Mouse (Mus musculus) spleen, embryonic (tissue): ENCODE measurements around the gene Nxt1.

Experiments used
- CTCF ChIA-PET: fragments of 350-600 bp; sonication (Branson Sonifier 250); formaldehyde crosslinking; loops from one replicate; lab custom pipeline; 2022; lab: Charles Lee

The Nxt1 gene

GRCm38 (mm10) chr2:148672199-148673096 is at the start of gene Nxt1:
Gene Nxt1 (plus strand): TSS chr2:148672601.
- CTCF ChIA-PET = no interaction called here

DNA sequence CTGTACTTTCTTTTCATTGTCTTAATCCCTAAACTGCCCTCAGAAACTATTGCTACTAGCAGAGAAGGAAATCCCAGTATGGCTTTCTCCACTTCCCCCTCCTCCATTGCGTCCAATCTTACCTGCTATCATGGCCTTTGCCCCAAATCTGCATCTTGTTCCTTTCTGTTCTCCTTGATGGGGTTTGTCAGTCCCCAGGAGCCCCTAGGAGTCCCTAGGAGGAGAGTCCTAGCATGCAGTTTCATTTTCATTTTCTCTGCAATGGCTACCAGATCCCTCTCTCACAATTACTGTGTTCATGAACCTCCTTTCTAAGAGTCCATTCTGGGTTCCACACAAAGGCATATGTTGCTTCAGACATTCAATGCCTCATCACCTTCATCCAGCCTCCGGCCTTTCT is 49.3 kb upstream of the Nxt1 start:
- CTCF ChIA-PET = no interaction called here

GRCm38 (mm10) chr2:148624484-148624883 is 47.9 kb upstream of the Nxt1 start:
- CTCF ChIA-PET = interaction anchor here (0.8 kb wide), 1 partner anchor 22 kb away, joined by 4 read pairs; no protein-coding TSS in a partner anchor

DNA sequence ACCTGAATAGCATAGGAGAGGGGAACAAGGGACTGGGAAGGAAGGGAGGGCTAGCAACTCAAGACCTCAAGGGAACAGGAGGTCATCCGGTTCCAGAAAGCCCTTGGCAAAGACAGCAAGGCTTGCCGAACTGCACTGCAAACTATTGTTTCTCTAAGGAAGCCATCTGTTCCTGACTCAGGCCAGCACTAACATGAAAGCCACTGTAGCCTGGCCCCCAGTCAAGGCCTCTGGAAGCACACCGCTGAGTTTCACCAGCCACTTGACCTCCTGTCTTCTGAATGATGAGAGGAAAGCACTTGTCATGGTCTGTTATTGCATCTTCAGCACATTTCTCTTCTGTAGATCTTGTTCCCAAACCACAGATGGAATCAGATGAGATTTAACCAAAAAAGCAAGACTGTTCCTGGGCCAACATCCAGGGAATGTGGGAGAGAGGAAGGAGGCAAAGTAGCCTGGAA is 45.4 kb upstream of the Nxt1 start:
- CTCF ChIA-PET = no interaction called here

DNA sequence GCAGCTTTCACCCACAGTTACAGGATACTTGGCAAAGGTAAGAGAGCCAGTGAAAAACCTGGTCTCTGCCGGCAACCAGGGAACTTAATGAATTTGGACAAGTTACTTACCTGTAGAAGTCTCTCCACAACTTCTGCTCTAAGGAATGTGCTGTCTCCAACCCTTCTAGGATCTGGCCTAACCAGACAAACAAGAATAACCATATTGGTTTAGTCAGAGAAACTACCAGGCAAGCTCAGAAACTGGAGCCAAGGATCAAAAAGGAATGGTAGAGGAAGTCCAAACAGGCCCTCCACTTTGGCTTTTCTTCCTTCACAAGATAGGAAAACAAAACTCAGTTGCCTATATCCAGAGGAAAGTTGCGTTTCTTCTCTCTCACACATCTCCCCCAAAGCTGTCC is 41.4 kb upstream of the Nxt1 start:
- CTCF ChIA-PET = no interaction called here

DNA sequence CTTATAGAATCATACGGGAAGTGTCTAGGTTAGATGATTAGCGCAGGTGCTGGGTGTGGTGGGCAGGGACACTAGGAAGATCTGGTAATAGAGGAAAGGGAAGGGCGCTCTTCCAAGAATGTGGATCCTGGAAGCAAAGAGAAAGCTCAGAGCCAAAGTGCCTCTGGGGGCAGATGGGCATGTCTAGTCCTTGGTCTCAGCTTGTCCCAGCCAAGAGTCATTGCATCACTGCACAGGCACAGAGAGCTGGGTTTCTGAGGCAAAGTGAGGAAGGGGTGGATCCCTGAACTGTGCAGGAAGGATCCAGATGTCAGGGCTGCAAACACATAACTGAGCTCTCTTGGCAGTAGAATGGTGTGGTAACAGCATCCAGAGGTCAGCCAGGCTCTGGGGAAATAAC is 40.8 kb upstream of the Nxt1 start:
- CTCF ChIA-PET = no interaction called here

- CTCF ChIA-PET = no interaction called here
Measured at GRCm38 (mm10) chr2:148634466-148634865, 37.9 kb upstream of the Nxt1 start.

GRCm38 (mm10) chr2:148642610-148643370 is 29.6 kb upstream of the Nxt1 start:
- CTCF ChIA-PET = no interaction called here

DNA sequence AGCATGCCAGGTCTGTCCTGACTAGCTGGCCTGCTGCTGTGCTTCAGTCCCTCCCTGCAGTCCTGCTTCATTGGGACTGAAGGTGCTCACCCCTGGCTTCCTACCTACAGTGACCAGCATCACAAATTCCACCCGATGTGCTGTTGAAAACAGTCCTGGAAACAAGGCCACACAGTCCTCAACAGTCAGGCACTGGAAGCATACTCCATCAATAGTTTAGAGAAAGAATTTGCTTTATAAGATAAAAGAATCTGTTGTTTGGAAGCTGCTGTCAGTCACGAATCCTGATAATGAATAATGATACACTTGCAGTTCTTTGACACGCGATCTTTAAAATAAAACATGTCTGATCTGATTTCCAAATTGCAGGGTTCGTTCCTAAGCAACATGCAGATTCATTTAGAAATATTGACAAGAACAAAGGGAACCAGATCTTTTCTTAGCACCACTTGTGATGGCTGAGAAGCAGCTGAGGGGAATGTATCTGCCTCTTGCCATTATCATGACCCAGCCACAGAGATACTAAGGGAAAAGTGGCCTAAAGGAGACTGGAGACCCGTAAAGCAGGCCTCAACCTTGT is 27.9 kb upstream of the Nxt1 start:
- CTCF ChIA-PET = interaction anchor here (0.6 kb wide), 1 partner anchor 11 kb away, joined by 10 read pairs; no protein-coding TSS in a partner anchor

DNA sequence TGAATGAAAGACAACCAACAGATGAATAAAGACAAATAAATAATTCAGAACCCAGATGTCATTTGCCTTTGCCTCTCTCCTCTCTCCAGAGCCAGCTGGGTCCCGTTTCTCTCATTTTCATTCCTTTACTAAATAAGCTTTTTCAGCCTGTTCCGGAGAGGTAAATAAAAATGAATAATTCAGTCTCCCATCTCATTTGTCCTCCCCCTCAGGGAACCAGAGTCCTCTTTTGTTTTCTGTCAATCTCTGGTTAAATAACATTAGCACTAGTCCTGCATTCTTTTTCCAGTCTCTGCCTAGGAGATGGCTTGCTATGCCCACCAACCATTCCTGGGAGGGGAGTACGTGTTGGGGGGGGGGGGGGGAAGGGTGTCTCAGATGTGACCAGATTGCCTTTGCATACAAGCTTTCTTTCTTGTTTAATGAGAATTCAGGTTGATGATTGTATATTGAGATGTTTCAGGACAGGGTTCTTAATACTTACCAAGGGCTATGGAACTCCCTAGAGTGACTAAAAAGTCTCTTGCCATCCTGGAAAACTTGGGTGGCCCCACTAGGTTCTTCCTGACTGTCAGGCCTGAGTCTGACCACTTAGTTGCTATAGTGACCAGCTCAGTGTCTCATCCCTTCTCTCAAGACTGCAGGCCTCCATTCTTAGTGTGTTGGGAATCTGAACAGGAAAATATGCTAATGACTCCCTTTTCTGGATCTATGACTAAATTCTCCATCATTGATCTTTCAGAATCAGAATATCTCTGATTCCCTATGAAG is 21.6 kb upstream of the Nxt1 start:
- CTCF ChIA-PET = no interaction called here

DNA sequence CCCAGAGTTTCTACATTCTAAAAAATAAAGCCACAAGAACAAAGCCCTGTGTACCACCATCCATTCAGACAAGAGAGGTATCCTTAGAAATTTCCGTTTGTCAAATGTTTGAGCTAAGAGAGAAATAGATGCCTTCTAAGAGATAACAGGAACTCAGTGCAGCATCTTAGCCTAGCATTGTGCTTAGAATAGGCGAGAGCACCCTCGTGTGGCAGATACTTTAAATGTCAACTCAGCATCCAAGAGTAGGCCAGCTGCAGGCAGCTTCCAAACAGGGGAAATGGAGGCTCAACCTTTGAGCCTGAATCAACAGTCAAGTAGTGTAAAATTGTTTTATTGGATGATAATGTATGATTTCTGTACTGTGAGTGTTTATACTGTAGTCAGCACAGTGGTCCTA is 17.4 kb upstream of the Nxt1 start:
- CTCF ChIA-PET = no interaction called here

DNA sequence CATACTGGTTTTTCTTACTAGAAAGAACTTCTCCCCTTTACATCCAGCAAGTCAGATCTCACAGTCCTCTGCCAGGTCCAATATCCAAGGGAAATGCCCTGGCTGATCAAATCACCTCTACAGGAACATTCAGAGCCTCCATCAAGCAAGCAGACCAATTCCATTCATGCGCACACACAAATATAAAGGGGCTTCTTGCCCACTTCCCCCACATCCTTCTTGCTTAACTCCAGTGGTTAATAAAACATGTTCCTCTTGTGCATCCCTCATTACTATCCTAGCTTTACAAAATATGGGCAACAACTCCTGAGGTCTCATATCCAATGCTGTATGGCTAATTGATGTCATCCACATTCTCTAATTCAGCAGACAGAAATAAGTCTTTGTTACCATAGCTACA is 8.9 kb upstream of the Nxt1 start:
- CTCF ChIA-PET = interaction anchor here (0.6 kb wide), 1 partner anchor 247 kb away, joined by 13 read pairs; no protein-coding TSS in a partner anchor

GRCm38 (mm10) chr2:148677801-148678200 is 5.4 kb downstream of the Nxt1 start:
- CTCF ChIA-PET = no interaction called here

- CTCF ChIA-PET = interaction anchor here (0.6 kb wide), 1 partner anchor 13 kb away, joined by 4 read pairs; no protein-coding TSS in a partner anchor
Measured at GRCm38 (mm10) chr2:148679346-148679745, 6.9 kb downstream of the Nxt1 start.

GRCm38 (mm10) chr2:148680775-148681291 is 8.4 kb downstream of the Nxt1 start, which contains the start of gene Gzf1:
Gene Gzf1 (plus strand): TSS chr2:148681023.
- CTCF ChIA-PET = no interaction called here

- CTCF ChIA-PET = no interaction called here
Measured at GRCm38 (mm10) chr2:148681461-148681891, 9.1 kb downstream of the Nxt1 start.

- CTCF ChIA-PET = no interaction called here
Measured at GRCm38 (mm10) chr2:148683031-148683430, 10.6 kb downstream of the Nxt1 start.

- CTCF ChIA-PET = no interaction called here
Measured at GRCm38 (mm10) chr2:148684972-148685371, 12.6 kb downstream of the Nxt1 start.

DNA sequence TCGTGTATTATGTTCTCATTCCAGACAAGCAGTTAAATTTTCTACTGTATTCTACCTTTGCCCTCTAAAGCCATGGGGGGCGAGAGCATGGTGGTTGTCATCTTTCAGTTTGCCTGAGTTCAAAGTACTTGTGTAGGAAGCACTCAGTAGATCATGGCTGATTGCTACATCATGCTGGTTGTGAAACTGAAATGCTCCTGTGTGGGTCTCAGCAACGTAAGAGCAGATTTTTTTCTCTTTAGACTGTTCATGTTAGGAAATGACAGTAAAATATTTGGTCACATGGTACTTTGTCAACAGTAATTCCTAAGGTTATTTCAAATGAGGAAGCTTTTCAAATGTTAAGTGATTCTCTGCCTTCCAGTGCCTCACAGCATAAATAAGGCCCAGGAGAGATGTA is 13.3 kb downstream of the Nxt1 start:
- CTCF ChIA-PET = no interaction called here

DNA sequence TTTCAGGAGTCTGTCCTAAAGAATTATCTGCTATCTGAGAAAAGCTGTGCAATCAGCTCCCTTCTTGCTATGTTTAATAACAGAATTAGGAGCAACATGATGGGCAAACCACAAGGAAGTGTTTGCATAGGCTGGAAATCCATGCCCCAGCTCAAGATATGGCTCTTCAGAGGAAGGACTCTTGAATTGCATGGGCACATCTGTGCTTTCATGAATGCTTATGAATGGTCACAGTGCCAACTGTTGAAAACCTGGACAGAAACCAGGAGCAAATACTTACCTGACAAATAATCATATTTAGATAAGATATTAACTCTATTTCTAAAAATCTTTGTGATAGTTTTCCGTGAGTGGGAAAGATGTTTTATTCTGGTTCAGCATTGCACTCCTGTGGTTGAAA is 14.5 kb downstream of the Nxt1 start:
- CTCF ChIA-PET = no interaction called here

GRCm38 (mm10) chr2:148687971-148688370 is 15.6 kb downstream of the Nxt1 start:
- CTCF ChIA-PET = no interaction called here
